Mouse (Mus musculus) heart, postnatal 0 days (tissue): Measurements from ENCODE around the gene Mri1.

Experiments used
- CTCF ChIP-seq: IDR thresholded peaks from 2 replicates; pipeline ENCODE4 v1.5.1; 2016; ENCODE audit warnings: antibody characterized with exemption, control low read depth, low read depth
- EP300 ChIP-seq: IDR thresholded peaks from 2 replicates; pipeline ENCODE4 v1.6.1; 2016; ENCODE audit warnings: antibody characterized with exemption, low read depth

DNA sequence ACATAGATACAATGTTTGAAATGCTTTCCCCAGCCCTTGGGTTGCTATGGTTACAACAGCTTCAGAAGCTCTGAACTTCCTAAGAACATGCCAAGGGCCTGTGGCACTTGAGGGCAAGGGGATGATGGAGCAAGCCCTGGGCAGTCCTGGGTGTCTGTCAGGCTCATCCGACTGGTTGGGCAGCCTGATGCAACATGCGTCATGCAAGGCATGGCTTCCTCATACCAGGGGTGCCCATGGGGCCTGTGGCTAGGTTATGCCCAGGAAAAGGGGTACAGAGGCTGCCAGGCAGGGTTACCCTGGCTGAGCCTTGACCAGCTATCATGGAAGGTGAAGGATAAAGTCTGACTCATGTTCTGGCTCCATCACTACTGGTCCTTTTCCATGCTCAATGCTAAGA is 24.1 kb downstream of the Mri1 start:
- no peak for TF ChIP-seq CTCF
- no peak for TF ChIP-seq EP300
